Mouse (Mus musculus) spleen, embryonic (tissue): ENCODE measurements around the gene Armc12.

Experiments
- CTCF ChIA-PET: fragments of 350-600 bp; sonication (Branson Sonifier 250); formaldehyde crosslinking; loops from one replicate; lab custom pipeline; 2022; lab: Charles Lee

The Armc12 gene

DNA sequence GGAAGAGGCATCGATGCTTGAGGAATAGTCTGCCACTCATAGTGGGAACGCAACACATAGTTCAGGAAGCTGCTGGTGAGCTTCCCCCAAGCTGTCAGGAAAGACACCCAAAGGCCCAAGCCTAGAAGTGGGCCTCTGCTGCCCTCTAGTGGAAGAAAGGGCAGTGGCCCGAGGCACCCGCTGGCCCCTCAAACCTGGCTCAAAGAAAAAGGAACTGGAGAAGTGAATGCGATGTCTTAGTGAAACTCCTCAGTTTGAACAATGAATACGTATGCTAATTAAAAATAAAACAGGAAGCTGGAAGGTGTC is 2.6 kb upstream of the Armc12 start:
- CTCF ChIA-PET = interaction anchor here (0.5 to 2.1 kb wide), 8 partner anchors 26 to 226 kb away, joined by 3 to 15 read pairs (median 4); no protein-coding TSS in a partner anchor

DNA sequence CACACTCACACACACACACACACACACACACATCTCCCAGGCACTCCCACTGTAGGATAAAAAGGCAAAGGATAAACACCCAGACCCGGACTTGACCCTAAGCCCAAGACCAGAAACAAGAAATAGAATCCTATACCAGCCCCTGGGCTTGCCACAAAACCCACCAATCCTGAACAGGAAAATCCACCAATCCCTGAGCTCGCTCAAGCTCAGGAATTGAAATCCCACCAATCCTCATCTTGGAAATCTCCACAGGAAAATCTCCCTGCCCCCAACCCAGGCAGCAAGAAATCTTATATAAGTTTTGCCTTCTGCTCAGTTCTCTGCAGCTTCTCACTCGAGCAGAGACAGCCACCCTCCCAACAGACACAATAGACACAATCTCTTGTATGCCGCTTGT is 1.5 kb upstream of the Armc12 start:
- CTCF ChIA-PET = interaction anchor here (0.6 to 2.1 kb wide), 3 partner anchors 124 to 823 kb away, joined by 3 to 8 read pairs (median 3); no protein-coding TSS in a partner anchor

DNA sequence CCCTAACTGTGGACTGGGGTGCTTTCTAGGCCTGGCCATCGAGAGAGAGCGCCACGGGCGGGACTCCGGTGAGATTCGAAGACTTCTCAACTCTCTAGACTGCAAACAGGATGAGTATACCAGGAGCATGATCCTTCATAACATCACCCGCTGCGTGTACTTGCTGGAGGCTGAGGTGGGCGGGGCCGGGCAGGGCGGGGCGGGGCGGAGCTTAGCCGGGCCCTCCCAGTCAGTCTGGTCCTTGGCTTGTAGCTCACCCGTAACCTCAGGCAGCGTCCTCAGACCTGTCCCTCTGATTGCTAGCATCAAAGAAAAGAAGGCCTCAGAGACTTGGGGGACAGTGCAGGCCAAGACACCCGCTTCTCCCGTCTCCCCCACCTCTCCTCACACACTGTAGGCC is 1.3 kb downstream of the Armc12 start:
- CTCF ChIA-PET = no interaction called here

DNA sequence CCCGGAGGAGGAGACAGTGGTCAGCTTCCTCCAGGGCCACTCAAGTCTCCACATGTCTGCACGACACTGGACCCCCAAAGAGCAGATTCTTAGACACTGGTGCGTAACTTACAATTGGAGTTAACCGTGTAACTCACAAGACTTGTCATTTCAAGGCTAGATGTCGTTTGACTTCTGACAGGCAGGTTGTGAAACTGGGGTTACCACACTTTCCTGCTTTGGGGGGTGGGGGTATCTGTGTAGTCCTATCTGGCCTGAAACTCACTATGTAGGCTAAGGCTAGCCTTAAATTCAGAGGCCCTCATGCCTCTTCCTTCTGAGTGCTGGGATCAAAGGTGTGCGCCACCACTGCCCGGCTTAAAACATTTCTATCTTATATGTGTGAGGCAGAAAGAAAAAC is 2.0 kb downstream of the Armc12 start:
- CTCF ChIA-PET = no interaction called here

DNA sequence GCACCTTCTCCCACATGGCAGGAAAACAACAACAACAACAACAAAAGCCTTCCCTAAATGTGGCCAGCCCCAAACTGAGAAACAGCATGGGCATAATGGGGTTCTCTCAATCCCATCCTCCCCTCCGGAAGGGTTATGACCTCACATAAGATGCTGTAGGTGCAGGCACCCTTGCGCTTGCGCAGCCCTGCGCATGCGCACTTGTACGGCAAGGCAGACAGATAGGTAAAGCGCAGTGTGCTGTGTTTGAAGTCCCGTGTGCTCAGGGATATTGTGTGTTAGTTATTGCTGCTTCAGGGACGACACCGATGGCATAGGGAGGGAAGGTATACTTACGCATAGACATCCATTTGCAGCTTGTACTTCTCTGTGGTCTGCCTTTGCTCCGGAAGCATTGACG is 2.7 kb downstream of the Armc12 start:
- CTCF ChIA-PET = no interaction called here

DNA sequence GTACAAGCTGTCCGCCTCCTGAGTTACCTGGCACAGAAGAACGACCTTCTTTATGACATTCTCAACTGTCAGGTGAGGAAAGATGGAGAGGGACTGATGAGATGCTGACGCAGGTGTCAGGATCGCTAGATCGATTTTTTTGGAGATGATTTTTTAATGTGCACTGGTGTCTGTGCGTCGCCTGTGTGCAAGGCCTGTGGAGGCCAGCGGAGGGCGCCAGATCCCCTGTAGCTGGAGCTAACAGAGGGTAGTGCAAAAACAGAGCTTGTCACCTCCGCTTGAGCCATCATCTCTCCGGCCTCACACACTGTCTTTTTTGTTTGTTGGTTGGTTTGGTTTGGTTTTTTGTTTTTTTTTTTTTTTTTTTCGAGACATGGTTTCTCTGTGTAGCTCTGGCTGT is 7.3 kb downstream of the Armc12 start:
- CTCF ChIA-PET = interaction anchor here (0.7 kb wide), 1 partner anchor 131 kb away, joined by 6 read pairs; no protein-coding TSS in a partner anchor

DNA sequence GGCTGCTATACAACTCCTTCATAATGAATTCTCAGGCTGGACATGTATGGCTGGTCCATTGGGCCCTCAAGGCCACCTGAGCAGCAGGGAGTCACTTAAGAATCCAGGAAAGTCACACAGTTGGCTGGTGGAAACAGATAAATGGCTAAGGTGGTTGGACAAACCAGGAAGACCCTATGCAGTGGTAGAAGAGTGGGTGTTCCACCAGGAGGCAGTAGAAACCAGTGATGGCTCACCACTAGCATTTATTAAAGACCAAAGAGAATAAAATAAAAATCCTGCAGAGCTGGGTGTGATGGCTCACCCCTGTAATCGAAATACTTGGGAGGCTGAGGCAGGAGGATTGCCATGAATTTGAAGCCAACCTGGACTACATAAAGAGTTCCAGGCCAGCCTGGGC is 16.3 kb downstream of the Armc12 start:
- CTCF ChIA-PET = no interaction called here

DNA sequence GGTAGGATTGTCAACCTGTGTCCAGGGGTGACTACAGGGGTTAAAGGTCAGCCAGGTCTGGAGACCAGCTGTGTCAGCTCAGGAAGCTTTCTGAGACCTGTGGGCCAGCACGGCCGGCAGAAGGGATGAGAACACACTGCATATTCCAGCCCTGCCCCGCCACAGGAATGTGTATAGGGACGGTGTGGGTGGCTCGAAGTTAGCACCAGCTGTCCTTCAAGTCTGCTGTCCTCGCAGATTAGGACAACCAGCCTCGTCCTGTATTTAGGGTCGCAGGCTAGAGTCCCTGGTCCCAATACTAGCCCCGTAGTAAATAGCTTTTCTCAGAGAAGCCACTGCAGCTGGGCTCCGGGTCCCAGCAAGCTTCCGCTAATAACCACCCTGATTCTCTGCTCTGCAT is 17.9 kb downstream of the Armc12 start:
- CTCF ChIA-PET = no interaction called here

DNA sequence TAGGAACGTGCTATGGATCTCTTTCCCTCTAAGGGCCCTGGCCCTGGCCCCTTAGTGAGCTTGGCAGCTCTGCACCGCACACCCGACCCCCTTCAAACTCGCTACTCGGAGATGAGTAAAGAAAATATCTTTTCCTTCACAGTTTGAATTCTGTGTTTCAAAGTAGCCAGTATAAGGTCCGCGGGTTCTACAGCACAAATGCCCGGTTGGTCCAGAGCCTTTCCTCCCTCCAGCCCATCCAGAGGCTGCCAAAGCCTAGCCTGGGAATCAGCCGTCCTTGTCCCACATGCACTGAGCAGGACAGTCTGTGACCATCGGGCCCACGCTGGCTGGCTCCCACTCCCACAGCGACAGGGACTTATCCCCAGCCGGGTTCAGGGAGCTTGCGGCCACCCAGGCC is 18.5 kb downstream of the Armc12 start, which contains the start of gene Clpsl2:
Gene Clpsl2 (plus strand): TSS at position 301 of the 400 bp plus-strand sequence.
- CTCF ChIA-PET = no interaction called here

DNA sequence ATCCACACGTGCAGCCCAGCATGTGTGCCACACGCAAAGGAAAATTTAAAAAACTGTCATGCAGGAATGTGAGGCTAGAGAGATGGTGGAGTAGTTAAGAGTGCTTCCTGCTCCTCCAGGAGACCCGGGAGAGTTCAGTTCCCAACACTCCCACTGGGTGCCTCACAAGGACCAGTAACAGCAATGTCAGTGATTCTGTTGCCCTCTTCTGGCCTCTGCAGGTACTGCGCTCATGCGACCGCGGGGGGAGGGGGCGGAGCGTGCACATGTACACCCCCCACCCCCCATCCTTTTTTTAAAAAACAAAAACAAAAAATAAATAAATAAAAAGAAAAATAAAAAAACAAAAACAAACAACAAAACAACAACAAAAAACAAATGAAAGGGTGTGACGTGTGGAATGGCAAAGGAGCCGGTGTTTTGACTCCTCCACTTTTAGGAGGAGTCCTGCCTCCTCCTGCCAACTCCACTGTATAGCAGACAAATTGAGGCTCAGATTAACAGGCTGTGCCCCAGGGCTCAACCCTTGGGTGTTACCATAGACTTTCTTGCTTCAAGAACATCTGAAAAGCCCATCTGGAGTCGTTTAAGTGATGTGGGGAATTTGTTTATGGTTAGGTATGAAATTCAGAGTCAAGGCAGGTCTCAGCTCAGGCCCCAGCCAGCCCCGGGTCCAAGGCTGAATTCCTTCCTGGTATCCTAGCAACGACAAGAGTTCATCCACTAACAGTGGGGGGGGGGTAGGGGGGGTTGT is 22.6 kb downstream of the Armc12 start:
- CTCF ChIA-PET = interaction anchor here (0.6 to 1.2 kb wide), 2 partner anchors 25 to 28 kb away, joined by 4 to 10 read pairs; no protein-coding TSS in a partner anchor

DNA sequence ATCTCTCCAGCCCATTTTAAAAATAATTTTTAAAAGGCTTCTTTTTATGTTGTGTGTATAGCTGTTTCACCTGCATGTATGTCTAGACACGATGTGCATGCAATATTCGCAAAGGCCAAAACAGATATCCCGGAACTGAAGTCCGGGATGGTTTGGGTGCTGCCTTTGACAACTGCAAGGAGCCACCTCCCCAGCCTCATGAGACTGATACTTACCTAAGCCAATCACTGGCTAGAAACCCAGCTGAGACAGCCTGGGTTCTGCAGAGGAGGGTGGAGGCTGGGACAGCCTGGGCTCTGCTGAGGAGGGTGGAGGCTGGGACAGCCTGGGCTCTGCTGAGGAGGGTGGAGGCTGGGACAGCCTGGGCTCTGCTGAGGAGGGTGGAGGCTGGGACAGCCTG is 23.4 kb downstream of the Armc12 start:
- CTCF ChIA-PET = interaction anchor here (0.6 to 1.2 kb wide), 2 partner anchors 26 to 29 kb away, joined by 4 to 10 read pairs; no protein-coding TSS in a partner anchor

DNA sequence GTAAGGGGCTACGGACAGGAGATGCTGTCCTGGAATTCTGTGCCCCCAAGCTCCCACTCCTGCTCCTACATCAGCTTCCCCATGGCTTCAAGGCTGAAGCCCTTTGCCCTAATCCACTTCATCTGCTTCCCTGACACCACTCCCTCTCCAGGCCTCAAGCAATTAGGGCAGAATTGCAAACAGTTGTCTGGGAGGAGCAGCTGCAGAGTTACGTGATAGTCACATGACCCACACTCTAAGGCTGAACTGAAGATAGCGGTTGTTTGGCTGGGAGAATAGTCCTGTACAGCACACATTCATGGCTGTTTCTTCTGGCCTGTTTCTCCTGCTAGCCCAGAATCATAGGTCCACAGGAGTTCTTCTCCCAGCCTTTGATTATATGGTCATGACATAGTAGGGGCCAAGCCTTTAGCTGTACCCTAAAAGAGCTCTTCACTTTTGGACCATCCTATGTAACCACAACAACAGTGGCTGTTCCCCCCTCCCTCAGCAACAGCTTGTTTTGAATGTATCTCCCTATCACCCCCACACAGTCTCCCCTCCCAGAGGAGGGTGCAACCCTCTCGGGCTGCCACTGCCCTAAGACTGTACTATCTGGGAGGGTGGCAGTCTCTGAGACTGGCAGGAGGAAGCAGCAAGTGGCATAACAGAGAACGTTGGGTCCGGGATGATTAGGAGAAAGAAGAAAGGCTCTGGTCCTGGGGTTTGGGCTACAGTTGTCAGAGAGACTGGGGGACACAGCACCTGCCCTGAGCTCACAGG is 26.2 kb downstream of the Armc12 start:
- CTCF ChIA-PET = interaction anchor here (1.1 kb wide), 1 partner anchor 12 kb away, joined by 3 read pairs; no protein-coding TSS in a partner anchor

DNA sequence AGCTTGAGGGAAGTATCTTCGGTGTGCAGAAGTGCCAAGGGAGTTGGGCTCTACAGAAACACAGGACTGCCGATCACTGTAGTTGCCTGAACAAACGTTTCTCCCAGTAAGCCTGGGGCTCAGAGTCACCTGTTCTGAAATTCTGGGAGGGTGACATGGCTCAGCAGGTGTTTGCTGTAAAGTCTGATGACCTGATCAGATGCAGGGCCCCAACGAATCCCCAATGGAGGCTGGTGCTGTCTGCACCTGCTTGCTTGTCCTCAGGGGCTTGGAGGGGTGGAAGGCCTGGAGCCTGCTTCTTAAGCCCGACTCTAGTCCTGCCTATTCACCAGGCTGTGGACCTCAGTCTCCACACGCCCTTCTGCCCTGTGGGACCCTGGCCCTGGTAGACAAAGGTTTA is 27.2 kb downstream of the Armc12 start:
- CTCF ChIA-PET = no interaction called here

DNA sequence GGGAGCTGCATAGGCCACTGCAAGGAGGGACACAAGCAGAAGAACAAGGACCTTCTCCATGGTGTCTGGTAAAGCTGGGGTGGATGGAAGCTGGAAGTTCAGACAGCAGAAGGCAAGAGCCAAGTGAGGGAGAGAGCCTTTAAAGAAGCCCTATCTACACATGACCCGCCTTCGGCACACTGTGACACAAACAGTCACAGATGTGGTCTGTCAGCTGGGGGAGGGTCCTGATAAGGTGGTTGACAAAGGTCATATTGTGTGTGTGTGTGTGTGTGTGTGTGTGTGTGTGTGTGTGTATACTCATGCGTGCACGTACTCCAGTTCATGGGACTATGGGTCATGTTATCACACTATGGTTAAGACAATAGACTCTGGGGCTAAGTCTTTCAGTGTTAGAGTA is 30.0 kb downstream of the Armc12 start, which contains the start of gene Clps:
Gene Clps (minus strand): TSS at position 169 of the 400 bp plus-strand sequence.
- CTCF ChIA-PET = interaction anchor here (0.7 kb wide), 1 partner anchor 366 kb away, joined by 3 read pairs; no protein-coding TSS in a partner anchor

DNA sequence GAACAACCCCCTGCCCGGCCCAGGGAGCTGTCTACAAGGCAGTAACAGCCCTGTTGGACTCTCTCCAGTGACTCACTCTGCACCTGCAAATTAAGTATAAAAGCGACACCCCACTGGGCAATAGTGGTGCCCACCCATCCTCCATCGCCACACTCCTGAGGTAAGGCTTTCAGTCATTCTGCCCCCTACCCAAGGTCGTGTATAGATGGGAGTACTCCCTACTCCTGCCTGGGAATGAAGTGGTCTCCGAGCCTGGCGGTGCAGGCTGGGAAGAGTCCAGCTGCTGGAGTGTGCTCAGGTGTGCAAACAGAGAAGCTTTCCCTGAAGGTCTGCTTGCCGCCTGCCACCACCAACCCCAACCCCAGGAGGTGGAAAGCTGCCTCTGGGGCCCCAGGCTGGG is 31.0 kb downstream of the Armc12 start:
- CTCF ChIA-PET = interaction anchor here (0.5 kb wide), 1 partner anchor 153 kb away, joined by 3 read pairs; no protein-coding TSS in a partner anchor

DNA sequence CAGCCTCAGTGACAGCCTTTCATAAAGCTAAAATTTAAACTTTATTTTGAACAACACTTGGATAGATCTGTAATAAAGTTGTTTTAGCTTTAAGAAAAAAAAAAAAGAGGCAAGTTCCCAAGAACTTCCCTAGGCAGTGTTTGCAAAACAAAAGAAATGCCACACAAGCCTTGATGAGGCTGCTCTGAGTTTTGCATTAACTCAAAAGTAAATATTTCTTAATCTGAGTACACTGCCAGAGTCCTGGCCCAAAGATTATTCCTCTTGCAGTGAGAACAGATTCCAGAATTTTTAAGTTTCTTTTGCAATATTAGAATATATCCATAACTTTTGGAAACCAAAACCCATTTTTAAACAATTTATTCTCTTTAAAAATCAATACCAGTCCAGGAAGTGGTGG is 34.6 kb downstream of the Armc12 start:
- CTCF ChIA-PET = no interaction called here

DNA sequence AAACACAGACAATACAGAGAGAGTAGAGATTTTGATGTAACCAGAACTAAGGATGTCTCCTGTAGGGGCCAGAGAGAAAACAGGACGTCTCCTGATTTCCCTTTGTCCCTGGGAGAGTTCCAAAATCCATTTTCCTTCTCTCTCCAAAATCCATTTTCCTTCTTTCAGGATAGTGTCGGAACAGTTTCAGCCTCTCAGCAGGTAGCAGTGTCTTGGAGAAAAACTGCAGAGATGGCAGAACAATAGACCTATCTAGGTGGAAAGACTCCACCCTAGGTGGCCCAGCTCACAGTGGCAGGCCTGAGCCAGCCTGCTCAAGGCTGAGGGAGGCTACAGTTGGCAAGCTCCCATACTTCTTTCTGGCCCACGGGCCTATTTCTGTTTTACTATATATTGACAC is 36.9 kb downstream of the Armc12 start:
- CTCF ChIA-PET = interaction anchor here (0.6 kb wide), 1 partner anchor 1095 kb away, joined by 3 read pairs; no protein-coding TSS in a partner anchor

DNA sequence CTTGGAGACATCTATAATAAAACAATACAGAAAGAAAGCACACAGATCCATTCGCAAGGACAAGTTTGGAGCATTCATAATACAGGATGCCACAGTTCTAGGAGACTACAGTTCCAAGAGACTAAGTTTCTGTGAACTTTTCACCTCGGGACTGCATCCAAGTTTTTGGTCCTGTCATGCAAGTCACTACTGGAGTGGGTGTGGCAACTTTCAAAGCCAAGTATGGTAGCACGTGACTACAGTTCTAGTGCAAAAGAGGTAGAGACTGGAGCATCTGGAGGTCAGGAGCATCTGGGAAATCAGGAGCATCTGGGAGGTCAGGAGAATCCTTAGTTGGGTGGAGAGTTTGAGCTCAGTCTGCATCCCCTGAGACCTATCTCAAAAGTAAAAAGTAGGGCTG is 41.3 kb downstream of the Armc12 start:
- CTCF ChIA-PET = no interaction called here

DNA sequence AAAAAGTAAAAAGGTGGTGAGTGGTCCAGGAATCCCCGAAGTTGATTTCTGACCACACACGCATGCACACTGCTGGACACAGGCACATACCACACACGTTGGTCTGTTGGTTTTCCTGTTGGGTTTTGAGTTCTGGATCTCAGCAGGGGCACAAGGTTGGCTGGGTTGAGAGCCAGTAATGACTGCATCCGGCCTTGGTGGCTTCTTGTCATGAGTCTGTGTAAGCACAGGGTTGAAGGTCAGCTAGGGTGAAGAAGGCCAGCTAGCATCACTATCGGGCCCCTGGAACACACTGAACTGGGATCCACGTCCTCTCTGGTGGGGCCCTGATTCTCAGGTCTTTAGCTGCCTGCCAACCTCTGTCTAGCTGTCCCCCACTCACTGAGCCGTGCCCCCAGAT is 41.9 kb downstream of the Armc12 start:
- CTCF ChIA-PET = no interaction called here

DNA sequence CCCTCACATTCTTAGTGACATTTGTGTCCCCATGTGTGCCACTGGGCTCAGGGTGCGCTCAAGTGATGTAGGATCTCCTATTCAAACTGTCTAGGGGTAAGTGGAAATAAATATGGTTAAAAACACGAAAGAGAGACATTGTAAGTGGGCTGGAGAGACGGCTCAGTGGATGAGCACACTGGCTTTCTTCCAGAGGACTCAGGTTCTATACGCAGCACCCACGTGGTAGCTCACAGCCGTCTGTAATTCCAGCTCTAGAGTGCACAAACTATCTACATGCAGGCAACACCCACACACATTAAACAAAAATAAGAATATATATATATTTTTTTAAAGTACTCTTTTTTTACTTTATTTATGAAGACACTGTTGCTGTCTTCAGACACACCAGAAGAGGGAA is 42.3 kb downstream of the Armc12 start:
- CTCF ChIA-PET = no interaction called here

DNA sequence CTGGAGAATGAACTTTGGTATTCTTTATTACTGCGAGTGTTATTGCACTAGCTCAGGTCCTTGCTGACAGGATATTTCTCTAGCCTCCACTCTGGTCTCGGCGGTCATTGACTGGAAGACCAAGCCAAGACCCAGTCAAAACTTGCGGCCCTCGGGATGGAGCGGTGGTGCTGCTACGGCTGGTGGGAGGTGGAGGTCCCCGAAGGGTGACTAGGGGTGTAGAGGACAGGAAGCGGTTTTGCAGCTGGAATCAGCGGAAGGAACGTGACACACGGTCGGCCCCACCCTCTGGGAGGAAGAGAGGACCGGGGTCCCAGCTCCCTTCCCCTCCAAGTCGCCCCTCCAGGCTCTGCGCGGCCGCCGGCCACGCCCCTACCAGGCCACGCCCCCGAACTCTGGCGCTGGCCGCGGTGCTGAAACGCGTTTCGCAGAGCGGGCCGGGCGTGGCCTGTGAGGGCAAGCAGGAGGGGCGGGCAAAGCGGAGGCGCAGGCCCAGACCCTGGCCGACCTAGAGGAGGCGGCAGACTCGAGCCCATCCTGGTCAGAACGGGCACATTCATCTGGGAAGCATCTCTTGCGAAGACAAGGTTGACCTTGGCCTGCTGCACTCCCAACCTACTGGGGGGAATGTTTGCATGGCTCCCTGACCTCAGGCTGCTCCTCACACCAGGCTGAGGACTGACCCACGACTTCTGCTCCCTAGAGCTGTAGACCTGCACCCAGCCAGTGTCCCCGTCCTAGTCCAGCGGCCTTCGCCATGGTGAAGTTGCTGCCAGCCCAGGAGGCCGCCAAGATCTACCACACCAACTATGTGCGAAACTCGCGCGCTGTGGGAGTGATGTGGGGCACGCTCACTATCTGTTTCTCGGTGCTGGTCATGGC is 44.9 kb downstream of the Armc12 start, which contains the start of gene Lhfpl5:
Gene Lhfpl5 (plus strand): TSS at position 398 of the 882 bp plus-strand sequence.
- CTCF ChIA-PET = no interaction called here
